Mouse (Mus musculus) heart, embryonic 13.5 days (tissue): ENCODE results near the gene Gm10553. TPM values are rescaled to one million over a fixed set of nuclear protein-coding genes. Genes with fewer than 3 reads are reported as not detected.
"Not testable (repeated sequence)": the region's sequence is repeated elsewhere in the genome, so short reads cannot be mapped to it uniquely, and the experiment has no call there.

Experiments used
- ATAC-seq: fragments of 200-750 bp; cut with Nextera tagmentation; 2 replicates; pipeline ENCODE4 v1.8.0; 2017; ENCODE audit warnings: moderate TSS enrichment; ENCODE audit not compliant: insufficient number of reproducible peaks, low FRiP score, low TSS enrichment; ENCODE audit errors: extremely low read depth
- H3K27ac ChIP-seq: fragments of 300-500 bp; sonication (generic); replicated peaks from 2 replicates; pipeline ENCODE4 v1.5.1; 2015; ENCODE audit warnings: moderate library complexity, mild to moderate bottlenecking, inconsistent platforms
- H3K27me3 ChIP-seq: fragments of 300-500 bp; sonication (generic); replicated peaks from 2 replicates; pipeline ENCODE4 v1.6.1; 2015; ENCODE audit warnings: mild to moderate bottlenecking, inconsistent platforms
- H3K36me3 ChIP-seq: fragments of 300-500 bp; sonication (generic); 2 replicates; pipeline ENCODE4 v1.6.1; 2015; ENCODE audit warnings: mild to moderate bottlenecking, inconsistent platforms
- H3K4me1 ChIP-seq: fragments of 300-500 bp; sonication (generic); 2 replicates; pipeline ENCODE4 v1.6.1; 2015; ENCODE audit warnings: inconsistent platforms
- H3K4me2 ChIP-seq: fragments of 300-500 bp; sonication (generic); 2 replicates; pipeline ENCODE4 v1.6.1; 2015; ENCODE audit warnings: inconsistent platforms, mild to moderate bottlenecking, moderate library complexity
- H3K4me3 ChIP-seq: fragments of 300-500 bp; sonication (generic); 2 replicates; pipeline ENCODE4 v1.5.1; 2015; ENCODE audit warnings: moderate library complexity, mild to moderate bottlenecking, inconsistent platforms
- H3K9ac ChIP-seq: fragments of 300-500 bp; sonication (generic); 2 replicates; pipeline ENCODE4 v1.6.1; 2015; ENCODE audit warnings: inconsistent platforms, mild to moderate bottlenecking, moderate library complexity
- H3K9me3 ChIP-seq: fragments of 300-500 bp; sonication (generic); 2 replicates; pipeline ENCODE4 v1.6.1; 2016; ENCODE audit warnings: inconsistent platforms
- WGBS: fragments of 180-500 bp; shearing (Covaris S2); methylation state at CpG from one replicate; pipeline ENCODE4 v1.1.7; 2015; ENCODE audit warnings: mixed read lengths; 5-methylcytosine and 5-hydroxymethylcytosine counted together
- polyA plus RNA-seq: library from polyadenylated mRNA; unstranded; fragments of >200 nt; fragmentation: Nextera tagmentation; extraction: Ambion mirVana; gene quantifications from 2 replicates; pipeline ENCODE4 v1.2.1, GENCODE M21; 2015

Gene Gm10553
- polyA plus RNA-seq = not detected in 2 replicates

- H3K9me3 ChIP-seq, H3K36me3 ChIP-seq, H3K27me3 ChIP-seq, H3K27ac ChIP-seq, H3K4me3 ChIP-seq, ATAC-seq, H3K4me2 ChIP-seq, H3K9ac ChIP-seq, H3K4me1 ChIP-seq: not testable (repeated sequence)
- WGBS = 57% methylated on average over 1 of the region's 1 CpGs
These were observed at the start of gene Gm10553 for GRCm38 (mm10) chr1:85099864-85100263. Gene Gm10553 (plus strand): TSS chr1:85100164.

- not testable (repeated sequence) for H3K27ac ChIP-seq, H3K9me3 ChIP-seq, ATAC-seq, H3K4me2 ChIP-seq, H3K27me3 ChIP-seq, H3K36me3 ChIP-seq, H3K4me1 ChIP-seq, H3K4me3 ChIP-seq, H3K9ac ChIP-seq
- 45% methylated on average over 3 of the region's 3 CpGs for WGBS
These were observed 28.3 kb upstream of the Gm10553 start for GRCm38 (mm10) chr1:85071690-85072089.

GRCm38 (mm10) chr1:85073099-85073498, 26.9 kb upstream of the Gm10553 start:
- not testable (repeated sequence) for H3K9ac ChIP-seq, H3K27me3 ChIP-seq, H3K4me2 ChIP-seq, H3K27ac ChIP-seq, H3K9me3 ChIP-seq, H3K36me3 ChIP-seq, H3K4me1 ChIP-seq, ATAC-seq, H3K4me3 ChIP-seq
- 44% methylated on average over 3 of the region's 3 CpGs for WGBS

- not testable (repeated sequence) for H3K27me3 ChIP-seq, H3K27ac ChIP-seq, H3K4me1 ChIP-seq, H3K9me3 ChIP-seq, H3K4me3 ChIP-seq, H3K9ac ChIP-seq, H3K4me2 ChIP-seq, ATAC-seq, H3K36me3 ChIP-seq
- WGBS = 50% methylated on average over 3 of the region's 3 CpGs
These were observed 15.2 kb upstream of the Gm10553 start for GRCm38 (mm10) chr1:85084803-85085202.

- not testable (repeated sequence) for H3K36me3 ChIP-seq, H3K27me3 ChIP-seq, ATAC-seq, H3K4me2 ChIP-seq, H3K4me3 ChIP-seq, H3K9ac ChIP-seq, H3K9me3 ChIP-seq, H3K4me1 ChIP-seq, H3K27ac ChIP-seq
- 53% methylated on average over 1 of the region's 1 CpGs for WGBS
These were observed 13.8 kb upstream of the Gm10553 start for GRCm38 (mm10) chr1:85086211-85086610.

- not testable (repeated sequence) for ATAC-seq, H3K27ac ChIP-seq, H3K36me3 ChIP-seq, H3K4me3 ChIP-seq, H3K27me3 ChIP-seq, H3K9ac ChIP-seq, H3K4me2 ChIP-seq, H3K4me1 ChIP-seq, H3K9me3 ChIP-seq
- 41% methylated on average over 1 of the region's 3 CpGs for WGBS
These were observed 7.8 kb upstream of the Gm10553 start for GRCm38 (mm10) chr1:85092169-85092568.

GRCm38 (mm10) chr1:85093011-85093572, 6.9 kb upstream of the Gm10553 start:
- not testable (repeated sequence) for H3K27ac ChIP-seq, H3K9me3 ChIP-seq, H3K36me3 ChIP-seq, H3K4me1 ChIP-seq, H3K4me3 ChIP-seq, H3K27me3 ChIP-seq, H3K4me2 ChIP-seq, H3K9ac ChIP-seq, ATAC-seq
- 71% methylated on average over 6 of the region's 7 CpGs for WGBS

GRCm38 (mm10) chr1:85099081-85099480, 883 bp upstream of the Gm10553 start:
- H3K4me1 ChIP-seq, H3K27me3 ChIP-seq, ATAC-seq, H3K4me2 ChIP-seq, H3K9me3 ChIP-seq, H3K4me3 ChIP-seq, H3K9ac ChIP-seq, H3K36me3 ChIP-seq, H3K27ac ChIP-seq: not testable (repeated sequence)
- 62% methylated on average over 7 of the region's 7 CpGs for WGBS

GRCm38 (mm10) chr1:85101754-85102153, 1.8 kb downstream of the Gm10553 start:
- H3K4me3 ChIP-seq, H3K4me1 ChIP-seq, H3K27me3 ChIP-seq, H3K36me3 ChIP-seq, H3K9ac ChIP-seq, ATAC-seq, H3K4me2 ChIP-seq, H3K9me3 ChIP-seq, H3K27ac ChIP-seq: not testable (repeated sequence)
- WGBS = 77% methylated on average over 4 of the region's 4 CpGs

GRCm38 (mm10) chr1:85105336-85105735, 5.4 kb downstream of the Gm10553 start:
- H3K4me3 ChIP-seq, H3K4me1 ChIP-seq, H3K9me3 ChIP-seq, H3K27ac ChIP-seq, ATAC-seq, H3K9ac ChIP-seq, H3K27me3 ChIP-seq, H3K36me3 ChIP-seq, H3K4me2 ChIP-seq: not testable (repeated sequence)
- WGBS = 69% methylated on average over 4 of the region's 4 CpGs

GRCm38 (mm10) chr1:85106013-85106412, 6.0 kb downstream of the Gm10553 start:
- not testable (repeated sequence) for H3K9me3 ChIP-seq, H3K4me1 ChIP-seq, H3K27me3 ChIP-seq, H3K4me2 ChIP-seq, H3K9ac ChIP-seq, H3K36me3 ChIP-seq, H3K27ac ChIP-seq, H3K4me3 ChIP-seq, ATAC-seq
- WGBS = 57% methylated on average over 5 of the region's 6 CpGs

- H3K9me3 ChIP-seq, H3K9ac ChIP-seq, H3K4me2 ChIP-seq, H3K36me3 ChIP-seq, H3K27me3 ChIP-seq, H3K4me1 ChIP-seq, ATAC-seq, H3K27ac ChIP-seq, H3K4me3 ChIP-seq: not testable (repeated sequence)
- WGBS = no CpG with 5 or more reads among the region's 7 CpGs
These were observed 9.8 kb downstream of the Gm10553 start, which contains the start of gene A530032D15Rik for GRCm38 (mm10) chr1:85109753-85110152. Gene A530032D15Rik (minus strand): TSS chr1:85109853.
